Mouse (Mus musculus): ENCODE results near the gene Cdk15. TPM values are rescaled to one million over a fixed set of nuclear protein-coding genes. Genes with fewer than 3 reads are reported as not detected.

The Cdk15 gene
- polyA plus RNA-seq, 1 experiment from 2014 or later, result 1.1 TPM

DNA sequence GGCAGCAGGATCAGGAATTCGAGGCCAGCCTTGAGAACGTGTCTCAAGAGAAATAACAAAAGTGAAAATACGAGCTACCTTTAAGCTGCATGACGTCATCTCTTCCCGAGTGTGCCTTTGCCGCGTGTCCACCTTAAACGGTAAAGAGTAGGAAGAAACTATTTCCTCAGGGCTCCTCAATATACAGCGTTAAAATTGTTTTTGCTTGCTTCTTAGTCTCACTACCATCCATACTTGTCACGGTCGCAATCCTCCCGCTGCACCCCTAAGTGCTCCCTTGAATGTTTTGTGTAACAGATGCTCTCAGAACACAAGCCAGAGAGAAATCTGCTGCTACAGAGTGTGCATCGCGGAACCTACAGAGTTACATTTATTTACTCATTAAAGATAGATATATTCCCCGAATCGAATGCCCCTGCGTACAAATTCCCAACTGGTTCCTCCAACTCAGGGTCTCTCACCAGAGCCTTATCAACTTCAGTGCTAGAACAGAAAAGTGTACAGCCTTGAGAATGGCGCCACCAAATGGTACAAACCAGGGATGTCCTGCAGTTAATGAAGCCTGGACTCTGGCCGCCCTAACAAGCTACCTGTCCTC is 19.0 kb upstream of the Cdk15 start:
- Histone ChIP-seq H3K9ac (peak overlapping the region; percentile 70), H3K4me3 (peak overlapping the region; percentile 76), H3K27ac (peak overlapping the region; percentile 55; the same call in 1 of the 2 replicates), H3K36me3 (no peaks in the 10 kb centered on the region), H3K27me3 (no peaks in the 10 kb centered on the region), H3K9me3 (0 out of 2 replicates have a peak, but pooled peaks cover 5% of the 10 kb centered on the region), H3K4me1 (replicated peaks) (peaks cover 13% of the 10 kb centered on the region), H3K4me2 (peak overlapping the region; percentile 69)
- under 1% methylated on average over 19 of the region's 19 CpGs for WGBS
- ATAC-seq (ENCODE audit: low FRiP score), result peak; percentile 58

DNA sequence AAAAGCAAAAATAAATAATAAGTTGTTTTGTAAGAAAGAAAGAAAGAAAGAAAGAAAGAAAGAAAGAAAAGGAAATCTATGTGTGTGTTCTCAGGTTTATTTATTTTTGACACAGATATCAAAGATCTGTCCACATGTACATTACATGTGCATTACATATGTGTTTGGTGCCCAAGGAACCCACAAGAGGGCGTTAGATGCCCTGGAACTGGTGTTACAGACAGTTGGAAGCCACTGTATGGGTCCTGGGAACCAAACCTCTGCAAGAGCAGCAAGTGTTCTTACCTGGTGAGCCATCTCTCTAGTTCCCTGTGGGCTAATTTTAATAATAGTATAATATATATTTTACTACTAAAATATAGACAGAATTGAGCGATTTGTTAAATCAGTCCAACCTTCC is 12.9 kb upstream of the Cdk15 start:
- 66% methylated on average over 2 of the region's 2 CpGs for WGBS

DNA sequence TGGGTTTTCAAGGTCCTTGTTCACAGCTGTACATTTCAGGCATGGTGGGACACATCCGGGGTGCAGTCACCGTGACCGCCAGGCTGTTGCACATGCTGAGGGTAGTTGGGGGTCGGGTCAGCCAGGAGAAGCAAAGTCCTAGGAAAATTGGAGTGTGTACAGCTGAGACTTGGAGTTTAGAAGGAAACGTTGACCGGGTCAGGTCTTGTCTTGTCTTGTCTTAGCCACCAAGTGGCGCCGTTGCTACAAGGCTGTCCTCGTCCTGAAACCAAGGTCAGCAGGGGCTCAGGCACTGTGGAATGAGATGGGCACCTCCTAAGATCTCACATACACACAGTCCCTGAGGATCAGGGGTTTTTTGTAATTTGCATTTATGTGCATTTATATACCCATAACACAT is 9.1 kb upstream of the Cdk15 start:
- WGBS, result 6% methylated on average over 9 of the region's 9 CpGs

More for the DNA sequence above, 12.9 kb upstream of the Cdk15 start:
- H3K9me3 ChIP-seq, result 0 out of 2 replicates have a peak, but pooled peaks cover 5% of the 10 kb centered on the region
- H3K4me3 ChIP-seq, result no peak overlapping the region
- no peak overlapping the region for H3K9ac ChIP-seq
- no peak overlapping the region for H3K27ac ChIP-seq
- no peak overlapping the region for H3K4me2 ChIP-seq
- no peaks in the 10 kb centered on the region for H3K36me3 ChIP-seq
- H3K4me1 ChIP-seq (replicated peaks), result no peaks in the 10 kb centered on the region
- H3K27me3 ChIP-seq, result no peaks in the 10 kb centered on the region
- no peak for ATAC-seq (ENCODE audit: low FRiP score)

DNA sequence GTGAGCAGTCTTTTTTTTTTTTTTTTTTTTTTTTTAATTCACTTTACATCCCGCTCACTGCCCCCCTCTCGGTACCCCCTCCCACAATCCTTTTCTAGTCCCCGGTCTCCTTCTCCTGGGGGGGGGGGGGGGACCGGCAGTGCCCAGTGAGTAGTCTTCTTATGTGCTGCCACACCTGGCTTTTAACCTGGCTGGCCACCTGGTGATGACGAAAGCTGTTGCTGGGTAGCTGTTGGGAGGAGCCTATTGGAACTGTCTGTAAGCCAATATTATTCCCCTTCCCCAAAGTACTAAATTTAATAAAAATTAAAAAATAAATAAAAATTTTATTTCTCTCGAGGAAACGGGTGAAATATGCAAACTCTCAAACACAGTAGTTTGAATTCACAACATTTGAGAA is 3.9 kb upstream of the Cdk15 start:
- H3K4me2 ChIP-seq, result peak overlapping the region; percentile 54
- H3K4me1 ChIP-seq (replicated peaks), result peaks cover 22% of the 10 kb centered on the region
- no peaks in the 10 kb centered on the region for H3K36me3 ChIP-seq
- no peaks in the 10 kb centered on the region for H3K9me3 ChIP-seq
- WGBS, result 8% methylated on average over 3 of the region's 7 CpGs
- no peak overlapping the region for H3K9ac ChIP-seq
- H3K27me3 ChIP-seq, result no peaks in the 10 kb centered on the region
- H3K27ac ChIP-seq, result no peak overlapping the region
- peak overlapping the region; percentile 30 for H3K4me3 ChIP-seq
- no peak for ATAC-seq (ENCODE audit: low FRiP score)

More for the DNA sequence above, 9.1 kb upstream of the Cdk15 start:
- Histone ChIP-seq H3K4me1 (replicated peaks) (0 out of 2 replicates have a peak, but pooled peaks cover 2% of the 10 kb centered on the region), H3K4me2 (no peak overlapping the region), H3K4me3 (no peak overlapping the region), H3K27ac (no peak overlapping the region), H3K9me3 (no peaks in the 10 kb centered on the region), H3K36me3 (no peaks in the 10 kb centered on the region), H3K9ac (no peak overlapping the region), H3K27me3 (no peaks in the 10 kb centered on the region)
- ATAC-seq (ENCODE audit: low FRiP score), result peak; percentile 49; the same call in 1 of the 2 replicates

DNA sequence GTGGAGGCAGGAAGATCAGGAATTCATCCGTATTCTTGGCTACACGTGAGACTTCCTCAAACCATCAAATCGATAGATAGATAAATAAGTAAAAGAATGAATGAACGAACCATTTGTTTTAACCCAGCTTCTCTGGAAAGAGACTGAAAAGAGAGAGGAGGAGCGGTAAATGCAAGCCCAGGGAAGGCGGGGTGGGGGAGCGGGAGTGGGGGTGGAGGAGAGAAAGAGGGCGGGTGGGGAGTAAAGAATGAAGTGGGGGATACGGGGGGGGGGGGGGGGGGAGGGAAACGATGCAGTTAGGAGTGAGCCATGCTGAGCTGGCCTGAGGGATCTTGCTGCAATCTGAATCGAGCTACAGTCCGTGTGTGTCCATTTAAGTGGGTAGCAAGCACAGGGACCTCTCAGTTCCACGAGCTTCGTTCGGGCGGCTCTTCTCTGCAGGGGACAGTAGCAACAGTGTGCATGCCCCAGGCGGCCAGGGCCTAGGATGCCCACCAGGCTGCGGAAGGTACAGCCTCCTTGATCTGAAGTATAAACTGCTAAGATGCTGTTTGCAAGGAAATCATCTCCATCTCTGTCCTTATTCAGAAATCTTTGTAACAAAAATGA is 3.3 kb upstream of the Cdk15 start:
- ATAC-seq (ENCODE audit: low FRiP score), result peak; percentile 59
- peaks cover 23% of the 10 kb centered on the region for H3K4me1 ChIP-seq (replicated peaks)
- H3K27me3 ChIP-seq, result no peaks in the 10 kb centered on the region
- H3K36me3 ChIP-seq, result no peaks in the 10 kb centered on the region
- H3K4me3 ChIP-seq, result peak overlapping the region; percentile 30
- no peaks in the 10 kb centered on the region for H3K9me3 ChIP-seq
- H3K4me2 ChIP-seq, result peak overlapping the region; percentile 54
- WGBS, result 2% methylated on average over 16 of the region's 18 CpGs
- peak overlapping the region; percentile 65 for H3K9ac ChIP-seq
- no peak overlapping the region for H3K27ac ChIP-seq

DNA sequence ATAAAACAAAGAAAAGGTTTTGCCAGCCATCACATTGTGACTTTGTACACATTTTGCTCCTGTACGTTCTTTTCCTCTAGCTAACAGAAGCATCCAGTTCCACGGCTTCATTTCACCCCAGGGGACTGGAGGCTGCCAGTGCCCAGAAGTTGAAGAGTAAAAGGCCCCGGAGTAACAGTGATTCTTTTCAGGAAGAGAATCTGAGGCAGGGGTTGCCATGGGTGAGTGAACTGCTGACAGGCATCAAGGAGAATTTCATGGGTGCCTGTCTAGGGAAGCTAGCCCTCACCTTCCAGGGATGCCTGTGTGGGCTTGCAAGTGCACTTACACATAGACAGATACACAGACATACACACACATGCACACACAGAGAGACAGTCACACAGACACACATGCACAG is 1.0 kb downstream of the Cdk15 start:
- Histone ChIP-seq H3K4me1 (replicated peaks) (peaks cover 20% of the 10 kb centered on the region), H3K9ac (no peak overlapping the region), H3K36me3 (no peaks in the 10 kb centered on the region), H3K9me3 (no peaks in the 10 kb centered on the region), H3K27ac (no peak overlapping the region), H3K4me2 (no peak overlapping the region), H3K4me3 (no peak overlapping the region), H3K27me3 (0 out of 2 replicates have a peak, but pooled peaks cover 3% of the 10 kb centered on the region)
- 7% methylated on average over 3 of the region's 3 CpGs for WGBS
- ATAC-seq (ENCODE audit: low FRiP score), result no peak

DNA sequence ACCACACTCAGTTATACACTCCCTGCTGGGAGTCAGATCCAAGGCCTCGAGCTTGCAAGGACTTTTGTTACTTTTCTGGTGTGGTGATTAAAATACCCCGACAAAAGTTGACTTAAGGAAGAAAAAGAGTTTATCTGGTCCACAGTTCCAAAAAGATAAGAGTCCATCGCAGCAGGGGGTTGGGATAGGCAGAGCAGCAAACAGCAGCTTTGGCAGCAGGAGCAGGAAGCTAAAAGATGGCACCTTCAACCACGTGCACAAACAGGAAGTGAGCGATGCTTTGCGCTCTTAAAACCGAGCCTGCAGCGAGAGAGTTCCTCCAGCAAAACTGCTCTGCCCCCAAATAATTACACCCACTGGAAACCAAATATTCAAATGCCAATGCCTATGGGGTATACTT is 12.2 kb downstream of the Cdk15 start:
- Histone ChIP-seq H3K36me3 (no peaks in the 10 kb centered on the region), H3K9ac (no peak overlapping the region), H3K4me1 (replicated peaks) (peaks cover 21% of the 10 kb centered on the region), H3K27ac (no peak overlapping the region), H3K27me3 (no peaks in the 10 kb centered on the region), H3K4me2 (no peak overlapping the region), H3K4me3 (no peak overlapping the region), H3K9me3 (no peaks in the 10 kb centered on the region)
- ATAC-seq (ENCODE audit: low FRiP score), result no peak
- WGBS, result 71% methylated on average over 8 of the region's 8 CpGs

DNA sequence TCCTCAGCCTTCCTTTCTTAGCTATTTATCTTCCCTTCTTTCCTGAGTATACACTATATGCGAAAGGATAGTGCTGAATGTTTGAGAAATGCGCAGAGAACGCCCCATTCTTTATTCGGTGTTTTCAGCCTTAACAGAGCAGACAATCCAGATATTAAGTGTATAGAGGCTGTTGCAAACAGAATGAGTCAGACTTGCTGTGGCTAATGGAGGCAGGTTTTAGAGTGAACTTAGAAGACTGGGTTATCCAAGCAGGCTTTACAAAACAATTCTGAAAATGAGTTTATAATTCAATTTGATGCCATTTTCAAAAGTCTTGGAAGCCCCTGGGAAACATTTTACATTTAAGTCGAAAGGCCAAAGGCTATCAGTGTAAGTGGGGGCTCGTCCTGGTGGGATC is 12.8 kb downstream of the Cdk15 start:
- H3K4me3 ChIP-seq, result no peak overlapping the region
- H3K4me2 ChIP-seq, result no peak overlapping the region
- H3K4me1 ChIP-seq (replicated peaks), result peaks cover 21% of the 10 kb centered on the region
- H3K27ac ChIP-seq, result peak overlapping the region; percentile 64
- no peak overlapping the region for H3K9ac ChIP-seq
- ATAC-seq (ENCODE audit: low FRiP score), result no peak
- H3K9me3 ChIP-seq, result no peaks in the 10 kb centered on the region
- WGBS, result 78% methylated on average over 6 of the region's 6 CpGs
- no peaks in the 10 kb centered on the region for H3K27me3 ChIP-seq
- H3K36me3 ChIP-seq, result no peaks in the 10 kb centered on the region

DNA sequence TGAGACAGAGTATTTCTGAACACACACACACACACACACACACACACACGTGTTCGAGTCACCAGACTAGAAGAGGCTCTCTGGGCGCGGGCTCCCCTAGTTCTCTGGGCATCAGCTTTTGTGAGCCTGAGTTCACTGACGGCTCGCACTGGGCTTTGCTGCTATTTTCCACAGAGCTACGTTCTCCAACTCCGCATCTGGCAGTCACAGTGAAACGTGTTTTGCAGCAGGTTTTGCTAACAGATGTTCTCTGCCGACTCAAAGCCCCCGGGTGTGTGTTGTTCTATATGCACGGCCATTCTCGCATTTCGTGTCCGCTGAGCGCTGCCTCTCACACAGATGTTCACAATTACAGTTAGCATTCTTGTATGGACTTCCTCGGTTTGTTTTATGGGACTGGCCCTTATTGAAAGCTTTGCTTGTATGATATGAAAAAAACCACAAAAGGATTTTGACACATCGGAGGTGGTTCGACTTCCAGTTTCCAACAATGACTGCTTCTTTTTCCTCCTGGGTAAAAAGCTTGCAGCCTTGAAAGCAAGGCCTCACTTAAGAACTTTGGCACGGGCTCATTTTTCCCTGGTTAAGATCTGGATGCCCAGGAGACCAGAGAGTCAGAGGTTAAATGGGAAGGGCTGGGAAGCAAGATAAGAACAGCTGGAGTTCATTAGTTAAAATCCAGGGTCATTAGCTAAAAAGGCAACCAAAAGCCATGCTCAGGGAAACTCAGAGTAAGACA is 13.4 kb downstream of the Cdk15 start:
- no peaks in the 10 kb centered on the region for H3K9me3 ChIP-seq
- H3K36me3 ChIP-seq, result no peaks in the 10 kb centered on the region
- 0 out of 2 replicates have a peak overlapping the region, but pooled peaks have one; percentile 10 for H3K4me2 ChIP-seq
- H3K27ac ChIP-seq, result peak overlapping the region; percentile 64
- H3K4me1 ChIP-seq (replicated peaks), result peaks cover 21% of the 10 kb centered on the region
- peak; percentile 66; the same call in 1 of the 2 replicates for ATAC-seq (ENCODE audit: low FRiP score)
- H3K4me3 ChIP-seq, result no peak overlapping the region
- H3K27me3 ChIP-seq, result no peaks in the 10 kb centered on the region
- 44% methylated on average over 20 of the region's 20 CpGs for WGBS
- H3K9ac ChIP-seq, result no peak overlapping the region

DNA sequence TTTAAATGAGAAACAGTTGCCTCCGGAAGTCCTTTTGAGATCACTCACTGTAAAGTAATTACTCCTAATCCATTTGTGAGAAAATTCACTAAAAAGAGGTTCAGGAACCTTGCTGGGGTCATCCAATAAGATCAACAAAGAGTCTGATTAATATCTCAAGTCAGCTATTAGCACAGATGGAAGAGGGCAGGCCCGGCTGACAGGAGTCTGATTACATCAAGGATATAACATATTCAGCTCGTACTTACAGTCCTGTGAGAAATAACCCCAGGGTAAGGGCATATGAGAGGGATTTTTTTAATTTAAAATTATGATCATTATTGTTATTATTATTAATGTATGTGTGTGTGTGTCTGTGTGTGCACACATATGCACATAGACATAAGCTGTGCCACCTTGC is 15.5 kb downstream of the Cdk15 start:
- Histone ChIP-seq H3K4me3 (no peak overlapping the region), H3K9ac (no peak overlapping the region), H3K27ac (no peak overlapping the region), H3K36me3 (no peaks in the 10 kb centered on the region), H3K9me3 (no peaks in the 10 kb centered on the region), H3K27me3 (no peaks in the 10 kb centered on the region), H3K4me2 (no peak overlapping the region), H3K4me1 (replicated peaks) (peaks cover 21% of the 10 kb centered on the region)
- 36% methylated on average over 3 of the region's 3 CpGs for WGBS
- ATAC-seq (ENCODE audit: low FRiP score), result no peak

DNA sequence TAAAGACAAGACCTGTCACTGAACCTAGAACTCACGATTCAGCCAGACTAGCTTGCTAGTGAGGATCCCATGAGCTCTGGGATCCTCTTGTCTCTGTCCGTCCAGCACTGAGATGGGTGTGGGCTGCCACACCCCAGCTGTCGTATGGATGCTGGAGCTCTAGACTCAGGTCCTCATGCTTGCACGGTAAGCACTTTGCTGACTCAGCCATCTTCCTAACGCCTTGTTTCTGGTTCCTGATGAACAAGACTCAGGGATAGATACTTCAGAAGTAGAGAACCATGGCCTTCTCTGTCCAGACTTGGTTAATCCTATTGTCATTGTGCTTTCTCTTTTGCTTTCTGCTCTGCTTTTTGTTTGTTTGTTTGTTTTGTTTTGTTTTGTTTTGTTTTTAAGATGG is 29.2 kb downstream of the Cdk15 start:
- H3K27ac ChIP-seq, result no peak overlapping the region
- ATAC-seq (ENCODE audit: low FRiP score), result no peak

DNA sequence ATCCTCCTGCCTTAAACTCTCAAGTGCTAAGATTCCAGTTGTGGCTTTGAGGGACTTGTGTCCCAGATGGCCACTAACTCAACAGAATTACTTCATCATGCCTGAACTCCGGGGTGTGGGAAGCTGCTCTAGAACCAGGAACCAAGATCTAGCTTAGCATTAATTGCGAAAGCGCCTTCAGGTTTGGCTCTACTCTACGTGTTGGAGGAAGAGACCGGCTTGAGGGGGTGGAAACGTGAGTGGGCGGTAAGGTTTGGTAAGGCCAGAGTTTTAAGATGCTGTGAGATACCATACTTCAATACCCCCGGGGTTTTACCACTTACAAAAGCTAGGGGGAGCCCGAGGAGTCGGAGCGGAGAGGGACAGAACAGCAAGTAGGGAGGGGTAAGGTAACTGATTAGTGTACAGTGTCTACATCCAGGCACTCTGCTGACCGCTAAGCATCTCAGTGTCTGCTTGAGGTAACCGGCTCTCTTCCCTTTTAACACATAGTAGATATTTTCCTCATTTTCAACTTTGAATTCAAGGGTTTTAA is 29.7 kb downstream of the Cdk15 start:
- 76% methylated on average over 13 of the region's 13 CpGs for WGBS
- no peaks in the 10 kb centered on the region for H3K9me3 ChIP-seq
- no peak overlapping the region for H3K4me3 ChIP-seq
- H3K36me3 ChIP-seq, result no peaks in the 10 kb centered on the region
- H3K9ac ChIP-seq, result no peak overlapping the region
- H3K27ac ChIP-seq, result no peak overlapping the region
- no peak overlapping the region for H3K4me2 ChIP-seq
- no peak for ATAC-seq (ENCODE audit: low FRiP score)
- no peaks in the 10 kb centered on the region for H3K27me3 ChIP-seq
- no peaks in the 10 kb centered on the region; the same call in 1 of the 2 replicates for H3K4me1 ChIP-seq (replicated peaks)

More for the DNA sequence above, 29.2 kb downstream of the Cdk15 start:
- H3K9me3 ChIP-seq, result no peaks in the 10 kb centered on the region
- H3K4me2 ChIP-seq, result no peak overlapping the region
- no peak overlapping the region for H3K9ac ChIP-seq
- H3K4me1 ChIP-seq (replicated peaks), result no peaks in the 10 kb centered on the region; the same call in 1 of the 2 replicates
- 88% methylated on average over 5 of the region's 5 CpGs for WGBS
- no peak overlapping the region for H3K4me3 ChIP-seq
- H3K36me3 ChIP-seq, result no peaks in the 10 kb centered on the region
- H3K27me3 ChIP-seq, result no peaks in the 10 kb centered on the region

Measured in hindbrain, embryonic 13.5 days (tissue).